Mouse (Mus musculus) c-Kit-positive CD71-negative TER-119-negative erythroid progenitor cells, embryonic 14.5 days (primary cell): ENCODE measurements around the gene Plekhh3.
A peak's percentile ranks its signal among the peaks of the same experiment; 100 is the strongest.

Experiments
- DNase-seq: peaks from one replicate; pipeline ENCODE4 v3.0.0-alpha.2; 2013; ENCODE audit warnings: low read depth

Gene Plekhh3

GRCm38 (mm10) chr11:101170811-101171610 is at the start of gene Plekhh3:
Plekhh3 (minus strand) TSS chr11:101171351.
- DNase-seq = peak; percentile 89

GRCm38 (mm10) chr11:101220853-101221252 is 49.7 kb upstream of the Plekhh3 start:
- no peak for DNase-seq

DNA sequence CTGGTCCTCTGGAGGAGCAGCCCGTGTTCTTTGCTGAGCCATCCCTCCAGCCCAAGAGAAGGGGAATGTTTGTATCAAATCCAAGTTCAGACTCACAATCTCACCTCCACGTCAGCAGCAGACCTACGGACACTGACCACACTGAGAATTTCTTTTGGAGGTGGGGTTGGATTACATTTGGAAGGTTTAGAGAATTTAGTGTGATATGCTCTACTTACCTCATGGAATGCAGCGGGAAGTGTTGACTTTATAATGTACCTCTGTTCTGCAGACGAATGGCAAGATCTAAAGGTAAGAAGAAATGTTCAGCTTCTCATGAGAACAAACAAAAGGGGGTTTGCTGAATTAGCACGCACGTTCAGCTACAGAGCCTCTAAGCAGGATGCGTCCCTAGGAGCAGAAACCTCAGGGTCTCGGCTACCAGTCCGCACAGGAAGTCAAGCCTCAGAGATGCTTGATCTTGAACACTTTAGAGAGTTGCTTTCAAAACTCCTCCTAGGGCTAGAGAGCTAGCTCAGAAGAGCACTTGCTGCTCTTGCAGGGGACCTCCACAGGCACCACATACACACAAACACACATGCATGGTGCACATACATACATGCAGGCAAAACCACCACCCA is 47.4 kb upstream of the Plekhh3 start:
- DNase-seq = no peak

DNA sequence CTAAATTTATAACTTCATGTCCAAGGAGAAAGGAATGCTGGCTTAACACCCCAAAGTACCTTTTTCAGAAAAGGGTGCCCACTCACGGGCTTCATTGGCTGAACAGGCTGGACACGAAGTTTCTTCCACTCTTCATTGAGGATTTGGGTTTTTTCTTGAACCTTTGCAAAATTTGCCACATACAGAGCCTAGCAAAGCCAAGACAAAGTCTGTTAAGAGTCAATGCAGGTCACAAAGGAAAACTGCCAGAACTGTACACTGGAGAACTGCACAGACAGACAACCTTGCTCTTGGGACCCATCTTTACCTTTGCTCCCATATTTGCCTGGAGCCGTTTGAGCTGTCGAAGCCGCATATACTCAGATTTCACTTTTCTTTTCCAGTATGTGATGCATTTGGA is 45.8 kb upstream of the Plekhh3 start:
- DNase-seq = no peak

- DNase-seq = peak; percentile 72
These were observed 40.8 kb upstream of the Plekhh3 start for GRCm38 (mm10) chr11:101211970-101212369.

GRCm38 (mm10) chr11:101200986-101201385 is 29.8 kb upstream of the Plekhh3 start:
- peak; percentile 38 for DNase-seq

GRCm38 (mm10) chr11:101199555-101199954 is 28.4 kb upstream of the Plekhh3 start:
- no peak for DNase-seq

DNA sequence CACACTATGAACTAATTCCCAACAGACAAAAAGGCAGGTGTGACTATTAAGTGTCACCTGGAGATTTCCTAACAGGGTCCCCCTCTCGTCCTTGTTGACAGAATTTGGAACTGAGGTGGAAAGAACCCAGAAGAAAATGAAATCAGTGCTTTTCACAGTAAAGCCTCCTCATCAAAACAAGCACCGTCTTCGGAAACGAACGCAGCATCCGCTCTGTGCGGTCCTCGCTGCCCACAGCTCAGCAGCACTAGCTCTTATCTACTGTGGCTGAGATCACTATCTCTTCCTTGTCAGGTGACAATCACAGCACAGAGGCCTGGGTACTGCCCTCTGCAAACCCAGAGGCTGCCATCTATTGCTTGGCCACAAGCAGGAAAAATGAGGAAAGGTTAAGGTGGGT is 25.0 kb upstream of the Plekhh3 start:
- DNase-seq = no peak

DNA sequence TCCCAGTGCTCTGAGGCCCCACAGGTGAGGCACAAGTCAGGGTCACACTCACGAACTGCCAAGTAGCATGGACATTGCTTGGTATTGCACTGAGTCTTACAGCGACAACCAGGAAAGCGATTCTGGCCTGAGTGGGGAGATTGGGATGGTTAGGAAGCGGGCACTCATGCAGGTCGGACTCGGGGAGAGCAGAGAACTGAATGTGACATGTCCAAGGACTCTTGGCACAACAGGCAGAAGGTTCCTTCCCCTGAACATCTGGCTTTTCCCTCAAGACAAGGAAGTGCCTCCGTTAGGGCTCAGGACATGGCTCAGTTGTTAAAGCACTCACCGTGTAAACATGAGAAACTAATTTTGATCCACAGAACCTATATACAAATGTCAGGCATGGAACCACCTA is 24.4 kb upstream of the Plekhh3 start:
- no peak for DNase-seq

- no peak for DNase-seq
These were observed 23.9 kb upstream of the Plekhh3 start for GRCm38 (mm10) chr11:101195101-101195500.

- DNase-seq = no peak
These were observed 23.5 kb upstream of the Plekhh3 start for GRCm38 (mm10) chr11:101194643-101195042.

GRCm38 (mm10) chr11:101194137-101194536 is 23.0 kb upstream of the Plekhh3 start:
- no peak for DNase-seq

DNA sequence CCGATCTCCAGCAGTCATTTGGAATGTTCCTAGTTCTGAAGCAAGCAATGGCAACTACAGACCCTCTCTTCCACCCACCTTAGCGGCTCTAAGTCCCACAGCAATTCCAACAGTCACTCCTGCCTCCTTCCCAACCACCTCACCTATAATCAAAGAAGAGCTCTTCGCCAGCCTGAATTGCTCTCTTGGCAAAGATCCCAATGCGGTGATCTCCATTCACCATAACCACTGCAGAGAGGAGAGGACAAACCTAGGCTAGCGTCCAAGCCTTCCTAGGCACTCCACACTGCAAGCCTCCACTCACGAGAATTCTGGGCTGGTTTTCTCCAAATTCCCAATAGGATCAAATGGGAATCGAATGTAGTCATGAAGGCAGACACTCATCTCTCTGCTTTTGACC is 21.9 kb upstream of the Plekhh3 start:
- DNase-seq = no peak

GRCm38 (mm10) chr11:101192646-101193045 is 21.5 kb upstream of the Plekhh3 start:
- DNase-seq = no peak

DNA sequence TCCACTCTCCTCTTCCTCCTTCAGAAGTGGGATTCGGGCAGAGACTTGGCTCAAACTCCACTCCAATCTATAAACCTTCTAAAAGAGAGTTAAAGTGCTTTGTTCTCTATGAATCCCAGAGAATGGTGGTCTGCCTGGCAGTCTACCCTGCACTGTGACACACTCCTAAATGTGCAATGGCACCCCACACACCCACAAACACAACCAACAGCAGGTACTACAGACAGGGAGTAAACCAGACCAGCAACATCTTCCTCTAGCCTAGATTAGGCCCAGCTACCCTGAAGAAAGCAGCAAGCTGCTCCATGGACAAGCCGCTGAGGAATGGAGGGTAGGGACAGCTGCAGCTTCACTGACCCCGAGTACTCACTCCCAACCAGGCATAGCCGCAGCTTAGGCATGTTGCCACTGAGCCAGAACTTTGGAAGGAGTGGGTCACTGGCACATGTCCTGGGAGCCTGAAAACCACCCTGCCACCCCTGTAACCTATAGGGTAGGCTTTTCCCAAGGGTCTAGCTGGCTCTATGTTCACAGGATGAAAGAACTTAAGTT is 20.8 kb upstream of the Plekhh3 start:
- no peak for DNase-seq

- no peak for DNase-seq
These were observed 20.1 kb upstream of the Plekhh3 start for GRCm38 (mm10) chr11:101190913-101191907.

DNA sequence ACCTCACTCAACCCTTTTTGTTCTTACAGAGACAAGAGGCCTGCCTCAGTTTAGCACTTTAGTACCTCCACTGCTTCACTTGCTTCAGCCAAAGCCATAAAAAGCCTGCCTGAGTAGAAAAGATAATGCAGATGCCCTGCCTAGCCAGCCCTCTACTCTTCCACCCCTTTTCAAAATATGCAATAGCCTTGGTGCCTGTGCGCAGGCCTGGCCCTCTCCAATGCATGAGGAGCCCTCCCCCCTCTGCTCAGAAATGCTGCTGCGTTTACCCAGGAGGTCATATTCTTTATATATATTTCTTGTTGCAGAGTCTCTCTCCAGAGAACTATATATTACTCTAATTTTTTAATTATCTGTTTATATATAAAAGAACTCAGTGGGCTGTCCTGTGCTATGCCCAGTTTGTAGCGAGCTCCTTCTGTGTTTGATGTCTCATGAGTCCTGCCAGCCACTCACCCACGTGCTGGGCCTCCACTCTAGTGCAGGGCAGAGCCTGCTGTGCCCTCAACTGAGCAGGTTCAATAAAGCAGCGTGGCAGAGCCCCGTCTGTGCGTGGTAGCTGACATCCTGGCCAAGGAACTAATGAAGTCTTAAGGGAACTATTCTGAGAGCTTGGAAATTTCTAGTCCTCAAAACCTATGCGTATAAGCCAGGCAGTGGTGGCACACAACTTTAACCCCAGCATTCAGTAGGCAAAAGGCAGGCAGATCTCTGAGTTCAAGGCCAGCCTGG is 19.2 kb upstream of the Plekhh3 start:
- no peak for DNase-seq

GRCm38 (mm10) chr11:101189495-101190180 is 18.5 kb upstream of the Plekhh3 start:
- DNase-seq = no peak

GRCm38 (mm10) chr11:101188166-101188805 is 17.1 kb upstream of the Plekhh3 start:
- no peak for DNase-seq

DNA sequence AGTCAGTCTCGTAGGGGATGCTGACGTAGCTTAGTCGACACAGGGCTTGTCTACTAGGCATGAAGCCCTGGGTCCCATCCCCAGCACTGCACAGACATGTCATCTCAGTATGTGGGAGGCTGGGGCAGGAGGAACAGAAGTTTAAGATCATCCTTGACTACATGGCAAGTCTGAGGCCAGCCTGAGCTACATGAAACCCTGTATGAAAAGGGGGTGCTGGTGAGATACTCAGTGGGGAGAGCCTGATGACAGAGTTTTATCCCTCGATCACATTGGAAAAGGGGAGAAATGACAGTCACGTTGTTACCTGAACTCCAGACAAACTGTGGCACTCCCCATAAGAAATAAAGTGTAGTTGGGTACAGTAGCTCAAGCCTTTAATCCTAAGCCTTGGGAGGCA is 16.4 kb upstream of the Plekhh3 start:
- no peak for DNase-seq
